Mouse (Mus musculus): ENCODE measurements at regions not wholly inside any gene's neighbourhood (a gene's known extent, or its start where the extent isn't known, plus 50 kb on each side); places are given as distances from the start of the nearest gene placed in this dataset.

DNA sequence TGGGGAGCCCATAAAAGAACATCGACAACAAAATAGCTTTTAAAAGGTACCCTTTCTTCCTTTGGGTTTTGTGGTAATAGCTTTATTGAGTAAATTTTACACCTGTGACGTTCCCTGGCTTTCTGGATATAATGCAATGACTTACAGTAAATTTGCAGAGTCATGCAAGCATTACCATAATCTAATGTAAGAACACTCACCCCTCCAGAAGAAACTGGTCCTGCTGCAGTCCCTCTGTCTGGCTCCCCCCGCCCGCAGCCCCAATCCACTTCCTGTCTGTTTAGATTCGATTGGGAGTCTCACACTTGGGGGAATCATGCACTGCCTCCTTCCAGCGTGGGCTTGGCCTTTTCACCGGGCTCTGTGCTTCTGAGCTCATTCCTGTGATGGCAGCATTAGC, 88.6 kb upstream of the Mki67 start:
- TF ChIP-seq POLR2A (IDR thresholded peaks at IDR 0.05; ENCODE audit: insufficient read depth, low read depth, low read length) (no peak), EP300 (IDR thresholded peaks at IDR 0.05; ENCODE audit: insufficient read depth, low read depth, low read length) (no peak)
